Mouse (Mus musculus) midbrain, embryonic 14.5 days (tissue): ENCODE measurements around the gene Ap1ar. TPM values are rescaled to one million over a fixed set of nuclear protein-coding genes. Genes with fewer than 3 reads are reported as not detected.

ENCODE experiments used
- ATAC-seq: fragments of 200-750 bp; cut with Nextera tagmentation; 2 replicates; pipeline ENCODE4 v1.8.0; 2017; ENCODE audit warnings: moderate number of reproducible peaks, moderate library complexity; ENCODE audit not compliant: low FRiP score, low TSS enrichment
- DNase-seq: peaks from one replicate; pipeline ENCODE4 v3.0.0-alpha.2; 2015
- H3K27ac ChIP-seq: fragments of 300-500 bp; sonication (generic); replicated peaks from 2 replicates; pipeline ENCODE4 v1.5.1; 2014; ENCODE audit warnings: mild to moderate bottlenecking, low read depth, low read length, moderate library complexity
- H3K27me3 ChIP-seq: fragments of 300-500 bp; sonication (generic); 2 replicates; pipeline ENCODE4 v1.6.1; 2014; ENCODE audit warnings: low read length, control low read depth, mixed read lengths; ENCODE audit not compliant: control insufficient read depth, insufficient read depth
- H3K36me3 ChIP-seq: fragments of 300-500 bp; sonication (generic); 2 replicates; pipeline ENCODE4 v1.6.1; 2014; ENCODE audit warnings: low read length, control low read depth; ENCODE audit not compliant: control insufficient read depth, insufficient read depth
- H3K4me1 ChIP-seq: fragments of 300-500 bp; sonication (generic); 2 replicates; pipeline ENCODE4 v1.6.1; 2014; ENCODE audit warnings: mild to moderate bottlenecking, antibody characterized with exemption, low read length, control low read depth; ENCODE audit not compliant: control insufficient read depth, insufficient read depth
- H3K4me2 ChIP-seq: fragments of 300-500 bp; sonication (generic); 2 replicates; pipeline ENCODE4 v1.6.1; 2014; ENCODE audit warnings: mild to moderate bottlenecking, low read length, moderate library complexity
- H3K4me3 ChIP-seq: fragments of 300-500 bp; sonication (generic); replicated peaks from 2 replicates; pipeline ENCODE4 v1.5.1; 2014; ENCODE audit warnings: low read depth, low read length
- H3K9ac ChIP-seq: fragments of 300-500 bp; sonication (generic); replicated peaks from 2 replicates; pipeline ENCODE4 v1.6.1; 2014; ENCODE audit warnings: mild to moderate bottlenecking, low read length, moderate library complexity
- H3K9me3 ChIP-seq: fragments of 300-500 bp; sonication (generic); 2 replicates; pipeline ENCODE4 v1.6.1; 2016; ENCODE audit warnings: low read length, control low read depth, mixed read lengths; ENCODE audit not compliant: control insufficient read depth
- WGBS: fragments of 180-500 bp; shearing (Covaris S2); extraction: QIAGEN DNeasy Blood & Tissue Kit; methylation state at CpG from one replicate; pipeline ENCODE4 v1.1.7; 2014; 5-methylcytosine and 5-hydroxymethylcytosine counted together
- polyA plus RNA-seq: library from polyadenylated mRNA; unstranded; fragments of >200 nt; fragmentation: Nextera tagmentation; extraction: Ambion mirVana; gene quantifications from 2 replicates; pipeline ENCODE4 v1.2.1, GENCODE M21; 2014

The Ap1ar gene
- polyA plus RNA-seq, 1 experiment from 2014 or later: 83.4 TPM

GRCm38 (mm10) chr3:127796271-127796670, 41.1 kb downstream of the Ap1ar start:
- 97% methylated on average over 7 of the region's 7 CpGs for WGBS
- H3K27me3 ChIP-seq: peaks cover 7% of the 10 kb centered on the region; the same call in 1 of the 2 replicates

GRCm38 (mm10) chr3:127795762-127796161, 41.6 kb downstream of the Ap1ar start:
- 96% methylated on average over 3 of the region's 3 CpGs for WGBS
- DNase-seq (no peak), ATAC-seq (no peak)
- H3K27ac ChIP-seq: no peak overlapping the region
- peaks cover 5% of the 10 kb centered on the region; the same call in 1 of the 2 replicates for H3K4me1 ChIP-seq
- H3K9ac ChIP-seq: no peak overlapping the region
- H3K36me3 ChIP-seq: no peaks in the 10 kb centered on the region
- H3K4me2 ChIP-seq: no peak overlapping the region
- H3K4me3 ChIP-seq: no peak overlapping the region
- H3K9me3 ChIP-seq: no peaks in the 10 kb centered on the region
- peaks cover 12% of the 10 kb centered on the region; the same call in 1 of the 2 replicates for H3K27me3 ChIP-seq

More at GRCm38 (mm10) chr3:127796271-127796670, 41.1 kb downstream of the Ap1ar start:
- Histone ChIP-seq H3K9ac (no peak overlapping the region), H3K36me3 (no peaks in the 10 kb centered on the region), H3K4me3 (no peak overlapping the region), H3K4me2 (no peak overlapping the region), H3K27ac (no peak overlapping the region), H3K9me3 (no peaks in the 10 kb centered on the region), H3K4me1 (peaks cover under 1% of the 10 kb centered on the region; the same call in 1 of the 2 replicates)
- ATAC-seq: no peak
- DNase-seq: no peak

GRCm38 (mm10) chr3:127793022-127793421, 44.3 kb downstream of the Ap1ar start:
- H3K9ac ChIP-seq: no peak overlapping the region
- H3K27ac ChIP-seq: no peak overlapping the region
- DNase-seq: no peak
- no peaks in the 10 kb centered on the region for H3K9me3 ChIP-seq
- no peak overlapping the region for H3K4me2 ChIP-seq
- no peak overlapping the region for H3K4me3 ChIP-seq
- no peaks in the 10 kb centered on the region for H3K36me3 ChIP-seq
- WGBS: 72% methylated on average over 7 of the region's 7 CpGs
- ATAC-seq: no peak
- H3K4me1 ChIP-seq: peaks cover 16% of the 10 kb centered on the region
- H3K27me3 ChIP-seq: peaks cover 37% of the 10 kb centered on the region

DNA sequence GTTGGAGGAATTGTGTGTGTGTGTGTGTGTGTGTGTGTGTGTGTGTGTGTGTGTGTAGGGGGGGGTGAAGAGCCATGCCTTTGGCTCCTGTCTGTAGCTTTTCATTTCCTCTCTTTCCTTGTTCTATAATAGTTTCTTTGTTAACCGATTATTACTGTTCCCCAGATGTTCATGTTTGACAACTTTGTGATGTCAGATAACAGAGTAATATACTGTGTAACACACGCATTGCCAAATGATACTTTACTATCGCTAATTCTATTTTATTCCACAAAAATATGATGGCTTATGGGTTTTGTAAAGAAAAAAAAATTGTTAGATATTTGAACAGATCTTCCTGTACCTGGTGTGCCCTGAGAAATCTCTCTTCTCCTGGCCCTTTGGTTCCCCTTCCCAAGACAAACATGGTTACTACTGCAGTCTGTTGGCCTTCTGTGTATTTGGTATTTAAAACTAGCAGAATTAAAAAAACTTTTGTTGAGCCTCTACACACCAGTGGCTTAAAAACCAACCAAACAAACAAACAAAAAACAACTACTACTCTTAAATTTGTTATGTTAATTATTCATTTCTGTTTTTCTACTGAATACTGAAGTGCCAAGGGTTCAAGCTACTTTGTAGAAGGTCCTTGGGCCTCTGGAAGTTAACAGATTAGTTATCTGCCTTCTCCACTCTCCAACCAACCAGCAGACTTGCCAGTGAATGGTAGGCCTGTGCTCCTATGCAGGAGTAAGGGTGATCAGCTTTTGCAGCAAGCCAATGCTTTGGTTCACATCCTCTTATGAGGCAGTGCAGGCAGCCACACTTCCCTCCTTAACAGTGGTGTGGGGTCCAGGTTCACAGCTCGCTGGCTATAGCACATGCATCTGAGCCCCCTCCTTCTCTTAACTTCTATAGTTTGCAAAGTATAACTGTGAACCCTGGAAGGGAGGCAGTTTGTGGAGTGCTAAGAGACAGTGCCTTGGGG, 45.4 kb downstream of the Ap1ar start:
- Histone ChIP-seq H3K27me3 (peaks cover 41% of the 10 kb centered on the region), H3K4me3 (no peak overlapping the region), H3K4me2 (peak overlapping the region; percentile 97), H3K4me1 (peaks cover 16% of the 10 kb centered on the region), H3K9ac (no peak overlapping the region), H3K27ac (no peak overlapping the region), H3K36me3 (no peaks in the 10 kb centered on the region), H3K9me3 (no peaks in the 10 kb centered on the region)
- WGBS: 67% methylated on average over 4 of the region's 4 CpGs
- ATAC-seq (no peak), DNase-seq (no peak)

DNA sequence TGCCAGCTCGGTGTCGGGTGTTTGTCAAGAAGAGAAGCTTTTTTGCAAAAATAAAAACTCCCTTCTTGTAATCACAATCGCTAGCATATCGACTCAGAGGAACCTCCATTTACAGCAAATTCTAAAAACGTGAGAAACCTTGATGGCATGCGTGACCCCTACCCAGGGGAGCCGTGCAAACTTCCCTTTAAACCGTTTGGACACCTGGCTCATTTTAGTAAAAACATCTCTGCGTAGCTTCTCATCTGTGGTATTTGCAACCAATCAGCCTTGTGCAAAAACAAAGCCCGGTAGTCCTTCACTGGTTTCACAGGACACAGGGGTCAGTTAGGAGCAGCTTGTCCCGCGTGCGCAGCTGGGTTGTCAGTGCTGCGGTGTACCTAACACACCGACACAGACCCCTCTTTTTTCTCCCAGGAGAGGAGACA, 46.3 kb downstream of the Ap1ar start:
- ATAC-seq: no peak
- peak; percentile 19 for DNase-seq

DNA sequence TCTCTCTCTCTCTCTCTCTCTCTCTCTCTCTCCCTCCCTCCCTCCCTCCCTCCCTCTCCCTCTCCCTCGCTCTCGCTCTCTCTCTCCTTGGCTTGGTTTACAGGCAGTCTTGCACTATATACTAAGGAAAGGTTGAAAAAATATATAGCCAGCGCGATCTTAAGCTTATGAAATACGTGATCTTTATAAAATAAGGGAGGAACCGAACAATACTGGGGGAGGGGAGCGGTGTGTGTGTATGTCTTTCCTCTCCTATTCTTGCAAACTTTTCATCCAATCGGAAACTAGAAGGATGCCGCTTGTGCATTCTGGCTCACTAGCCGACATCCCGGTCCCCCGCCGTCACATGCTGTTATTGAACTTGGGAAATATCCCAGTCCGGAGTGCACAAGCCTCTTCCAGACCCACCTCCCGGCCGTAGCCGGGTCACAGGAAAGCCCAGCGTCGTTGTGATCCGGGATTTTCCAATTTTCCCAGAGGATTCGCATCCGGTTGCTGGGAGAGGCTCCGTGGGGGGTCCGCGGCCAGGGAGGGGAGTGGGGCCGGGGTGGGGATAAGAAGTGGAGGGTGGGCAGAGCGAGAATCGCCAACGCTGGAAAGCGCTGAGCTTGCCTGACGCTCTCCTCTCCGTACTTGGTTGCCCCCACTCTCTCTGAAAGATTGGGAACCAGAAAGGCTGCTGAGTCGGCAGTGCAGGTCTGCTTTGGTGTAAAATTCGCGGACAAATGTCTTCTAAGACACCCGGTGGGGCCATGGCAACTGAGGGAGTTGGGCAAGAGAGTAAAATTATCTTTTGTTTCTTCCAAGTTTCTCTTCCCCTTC, 46.9 kb downstream of the Ap1ar start:
- Histone ChIP-seq H3K27me3 (peaks cover 44% of the 10 kb centered on the region), H3K4me2 (peak overlapping the region; percentile 97), H3K9ac (peak overlapping the region; percentile 43; the same call in 1 of the 2 replicates), H3K4me3 (peak overlapping the region; percentile 48), H3K27ac (no peak overlapping the region), H3K4me1 (peaks cover 16% of the 10 kb centered on the region), H3K9me3 (no peaks in the 10 kb centered on the region), H3K36me3 (no peaks in the 10 kb centered on the region)
- ATAC-seq: peak; percentile 63
- DNase-seq: peak; percentile 60
- WGBS: under 1% methylated on average over 36 of the region's 36 CpGs

More for the DNA sequence above, 46.3 kb downstream of the Ap1ar start:
- H3K27me3 ChIP-seq: peaks cover 44% of the 10 kb centered on the region
- peaks cover 16% of the 10 kb centered on the region for H3K4me1 ChIP-seq
- peak overlapping the region; percentile 97 for H3K4me2 ChIP-seq
- H3K4me3 ChIP-seq: peak overlapping the region; percentile 48
- no peaks in the 10 kb centered on the region for H3K36me3 ChIP-seq
- H3K9me3 ChIP-seq: no peaks in the 10 kb centered on the region
- H3K27ac ChIP-seq: no peak overlapping the region
- WGBS: 3% methylated on average over 15 of the region's 15 CpGs
- H3K9ac ChIP-seq: peak overlapping the region; percentile 32; the same call in 1 of the 2 replicates

GRCm38 (mm10) chr3:127789500-127790191, 47.7 kb downstream of the Ap1ar start, which contains the start of gene Tifa:
Tifa (plus strand) TSS chr3:127789805.
- WGBS: under 1% methylated on average over 44 of the region's 44 CpGs

DNA sequence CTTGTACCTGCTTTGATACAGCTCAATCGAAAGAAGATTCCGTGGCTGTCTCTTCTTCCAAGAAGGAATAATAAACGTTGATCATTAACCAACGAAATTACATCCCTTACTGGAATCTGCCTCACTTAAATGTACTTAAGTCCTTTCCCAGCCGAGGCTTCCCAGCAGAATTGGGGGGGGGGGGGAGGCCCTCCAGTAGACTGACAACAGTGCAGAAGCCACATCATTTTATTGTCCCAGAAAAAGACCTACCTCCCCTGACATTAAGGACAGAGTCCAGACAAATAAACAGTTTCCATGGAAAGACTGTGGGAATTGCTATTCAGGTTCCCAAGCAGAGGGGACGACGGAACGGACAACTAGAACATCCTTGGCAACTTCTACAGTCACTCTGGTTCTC, 48.4 kb downstream of the Ap1ar start:
- peaks cover 44% of the 10 kb centered on the region for H3K27me3 ChIP-seq
- 19% methylated on average over 8 of the region's 8 CpGs for WGBS
- H3K9me3 ChIP-seq: no peaks in the 10 kb centered on the region
- no peak overlapping the region; the same call in 1 of the 2 replicates for H3K9ac ChIP-seq
- peak overlapping the region; percentile 48 for H3K4me3 ChIP-seq
- ATAC-seq: no peak
- H3K4me2 ChIP-seq: peak overlapping the region; percentile 97
- DNase-seq: no peak
- peaks cover 16% of the 10 kb centered on the region for H3K4me1 ChIP-seq
- H3K36me3 ChIP-seq: no peaks in the 10 kb centered on the region
- H3K27ac ChIP-seq: no peak overlapping the region

More at GRCm38 (mm10) chr3:127789500-127790191, 47.7 kb downstream of the Ap1ar start, which contains the start of gene Tifa:
- Histone ChIP-seq H3K27me3 (peaks cover 44% of the 10 kb centered on the region), H3K4me3 (peak within 1 kb of the TSS; percentile 48), H3K9me3 (no peaks in the 10 kb centered on the region), H3K4me2 (peak within 1 kb of the TSS; percentile 97), H3K4me1 (peaks cover 16% of the 10 kb centered on the region), H3K9ac (peak within 1 kb of the TSS; percentile 43; the same call in 1 of the 2 replicates), H3K27ac (no peak within 1 kb of the TSS), H3K36me3 (no peaks in the 10 kb centered on the region)
- peak; percentile 52; the same call in 1 of the 2 replicates for ATAC-seq
- peak; percentile 66 for DNase-seq
